Mouse (Mus musculus): ENCODE results near the gene Arhgef10l.

DNA sequence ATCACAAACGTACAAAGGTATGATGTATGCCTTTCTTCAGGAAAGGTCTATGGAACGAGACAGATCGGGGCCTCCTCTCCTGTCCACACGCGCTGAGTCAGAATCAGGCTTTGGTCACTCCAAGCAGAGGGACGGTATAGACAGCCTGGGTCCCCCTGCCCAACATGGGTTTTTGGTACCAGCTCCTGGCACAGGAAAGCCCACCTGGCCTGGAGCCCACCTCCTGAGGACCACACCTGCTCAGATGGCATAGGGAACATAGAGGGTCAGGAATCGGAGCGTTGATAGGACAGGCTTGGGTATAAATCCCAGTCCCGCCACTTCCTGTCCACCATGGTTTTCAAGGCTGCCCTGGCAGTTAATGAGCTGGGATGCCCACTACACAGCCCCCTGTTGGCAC is 145.1 kb downstream of the Arhgef10l start:
- no peak for TF ChIP-seq POLR2A (IDR thresholded peaks at IDR 0.05; ENCODE audit: borderline replicate concordance, extremely low read depth, low read depth, low read length)
- no peak for TF ChIP-seq CTCF (IDR thresholded peaks at IDR 0.05; ENCODE audit: insufficient read depth, low read length)

Measured in lung, adult 2 months (tissue).